Mouse (Mus musculus) testis, adult 2 months (tissue): ENCODE results near the gene Zfp787.

ENCODE experiments used
- CTCF ChIP-seq: fragments of 200-500 bp; IDR thresholded peaks from 2 replicates; pipeline ENCODE4 v1.5.1; 2012; ENCODE audit warnings: low read depth, mild to moderate bottlenecking, inconsistent platforms, low read length, moderate library complexity; ENCODE audit not compliant: control insufficient read depth, insufficient read depth, insufficient replicate concordance
- POLR2A ChIP-seq: fragments of 200-500 bp; IDR thresholded peaks from 2 replicates; pipeline ENCODE4 v1.6.1; 2012; ENCODE audit warnings: low read depth, mild to moderate bottlenecking, inconsistent platforms, low read length, moderate library complexity; ENCODE audit not compliant: control insufficient read depth

DNA sequence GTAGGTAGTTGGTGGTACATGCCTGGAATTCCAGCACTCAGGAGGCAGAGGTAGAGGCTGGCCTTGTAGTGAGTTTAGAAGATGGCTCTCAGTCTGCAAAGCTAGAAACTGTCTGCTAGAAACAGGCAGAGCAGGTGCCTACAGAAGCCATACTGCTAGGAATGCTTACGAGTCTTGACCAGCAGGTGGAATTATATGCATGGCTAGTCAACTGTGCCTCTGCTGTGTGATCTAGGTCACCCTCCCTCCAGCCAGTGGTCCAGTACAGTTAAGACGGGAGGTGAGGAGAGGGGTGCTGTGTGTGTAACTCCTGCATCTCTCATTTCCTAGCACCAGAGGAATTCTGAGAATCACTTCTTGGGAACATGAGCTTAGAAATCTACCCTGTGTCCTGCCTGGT, 31.0 kb upstream of the Zfp787 start:
- TF ChIP-seq POLR2A (no peak), CTCF (no peak)
